Mouse (Mus musculus) kidney, adult 2 months (tissue): ENCODE results near the gene Pgm5. TPM values are rescaled to one million over a fixed set of nuclear protein-coding genes. Genes with fewer than 3 reads are reported as not detected.
"Not testable (repeated sequence)": the region's sequence is repeated elsewhere in the genome, so short reads cannot be mapped to it uniquely, and the experiment has no call there.

ENCODE experiments used
- DNase-seq: peaks from one replicate; pipeline ENCODE4 v3.0.0; 2021
- H3K27ac ChIP-seq: fragments of 200-500 bp; 2 replicates; pipeline ENCODE4 v1.5.1; 2012; ENCODE audit warnings: low read depth, low read length, control low read depth, inconsistent platforms; ENCODE audit not compliant: insufficient read depth
- H3K27me3 ChIP-seq: fragments of 200-500 bp; replicated peaks from 2 replicates; pipeline ENCODE4 v1.6.1; 2012; ENCODE audit warnings: mild to moderate bottlenecking, moderate library complexity, low read length, inconsistent platforms; ENCODE audit not compliant: control insufficient read depth, insufficient read depth
- H3K36me3 ChIP-seq: fragments of 200-500 bp; 2 replicates; pipeline ENCODE4 v1.6.1; 2012; ENCODE audit warnings: mild to moderate bottlenecking, moderate library complexity, low read length, inconsistent platforms; ENCODE audit not compliant: control insufficient read depth, insufficient read depth
- H3K4me1 ChIP-seq: fragments of 200-500 bp; 2 replicates; pipeline ENCODE4 v1.6.1; 2011; ENCODE audit warnings: low read length; ENCODE audit not compliant: control insufficient read depth, insufficient read depth
- H3K4me3 ChIP-seq: fragments of 200-500 bp; 2 replicates; pipeline ENCODE4 v1.5.1; 2011; ENCODE audit warnings: mild to moderate bottlenecking, low read depth, low read length, control low read depth; ENCODE audit not compliant: insufficient read depth
- CTCF ChIP-seq: fragments of 200-500 bp; conservative IDR thresholded peaks from 2 replicates; pipeline ENCODE4 v1.5.1; 2011; ENCODE audit warnings: low read depth, mild to moderate bottlenecking, control low read depth, low read length, moderate library complexity, mixed read lengths; ENCODE audit not compliant: insufficient read depth, insufficient read length
- POLR2A ChIP-seq: fragments of 200-500 bp; IDR thresholded peaks from one replicate; pipeline ENCODE4 v1.6.1; 2011; ENCODE audit warnings: low read depth, low read length, control low read depth
- WGBS: fragments of 180-500 bp; shearing (Covaris S2); methylation state at CpG from one replicate; pipeline ENCODE4 v1.1.7; 2018; 5-methylcytosine and 5-hydroxymethylcytosine counted together
- polyA plus RNA-seq: library from polyadenylated mRNA; depleted of rRNA; stranded (reverse); fragments of >200 nt; gene quantifications from 2 replicates; pipeline ENCODE4 v1.2.3, GENCODE M21; 2012

Pgm5 gene
- polyA plus RNA-seq, 1 experiment = 10.7 TPM

- no peak for TF ChIP-seq POLR2A
- no peak for DNase-seq
- H3K27ac ChIP-seq = no peak overlapping the region
- no peaks in the 10 kb centered on the region for H3K36me3 ChIP-seq
- peaks cover 8% of the 10 kb centered on the region; the same call in 1 of the 2 replicates for H3K4me1 ChIP-seq
- H3K27me3 ChIP-seq = peaks cover 6% of the 10 kb centered on the region
- no peak overlapping the region for H3K4me3 ChIP-seq
- WGBS = 31% methylated on average over 4 of the region's 4 CpGs
Measured at GRCm38 (mm10) chr19:24896536-24896935, 34.9 kb upstream of the Pgm5 start.

GRCm38 (mm10) chr19:24886888-24887287 lies 25.2 kb upstream of the Pgm5 start:
- Histone ChIP-seq H3K4me3 (no peak overlapping the region), H3K36me3 (no peaks in the 10 kb centered on the region), H3K4me1 (no peaks in the 10 kb centered on the region), H3K27ac (no peak overlapping the region), H3K27me3 (no peaks in the 10 kb centered on the region; the same call in 1 of the 2 replicates)
- TF ChIP-seq CTCF = no peak
- no peak for TF ChIP-seq POLR2A
- 73% methylated on average over 3 of the region's 3 CpGs for WGBS
- no peak for DNase-seq

GRCm38 (mm10) chr19:24885504-24885903 lies 23.8 kb upstream of the Pgm5 start:
- Histone ChIP-seq H3K36me3 (no peaks in the 10 kb centered on the region), H3K4me3 (no peak overlapping the region), H3K27ac (no peak overlapping the region), H3K27me3 (no peaks in the 10 kb centered on the region), H3K4me1 (no peaks in the 10 kb centered on the region)
- 7% methylated on average over 5 of the region's 5 CpGs for WGBS
- DNase-seq = peak; percentile 57
- TF ChIP-seq POLR2A (no peak), CTCF (peak; percentile 91)

- Histone ChIP-seq H3K36me3 (no peaks in the 10 kb centered on the region), H3K27ac (no peak overlapping the region), H3K4me3 (no peak overlapping the region), H3K4me1 (no peaks in the 10 kb centered on the region), H3K27me3 (no peaks in the 10 kb centered on the region)
- WGBS = 66% methylated on average over 4 of the region's 4 CpGs
- no peak for DNase-seq
- no peak for TF ChIP-seq POLR2A
- TF ChIP-seq CTCF = no peak
Measured at GRCm38 (mm10) chr19:24881237-24881636, 19.6 kb upstream of the Pgm5 start.

- not testable (repeated sequence) for H3K36me3 ChIP-seq, DNase-seq, H3K4me1 ChIP-seq, H3K27me3 ChIP-seq, H3K4me3 ChIP-seq, H3K27ac ChIP-seq
- WGBS = 70% methylated on average over 23 of the region's 26 CpGs
Measured at GRCm38 (mm10) chr19:24875129-24875870, 13.6 kb upstream of the Pgm5 start, which contains the start of gene Gm10053. TSS of gene Gm10053 (plus strand) at chr19:24875686.

- no peak overlapping the region for H3K27ac ChIP-seq
- no peak for TF ChIP-seq POLR2A
- TF ChIP-seq CTCF = no peak
- no peak for DNase-seq
- no peak overlapping the region for H3K4me3 ChIP-seq
- no peaks in the 10 kb centered on the region for H3K27me3 ChIP-seq
- H3K4me1 ChIP-seq = peaks cover 3% of the 10 kb centered on the region; the same call in 1 of the 2 replicates
- no peaks in the 10 kb centered on the region for H3K36me3 ChIP-seq
- 44% methylated on average over 2 of the region's 2 CpGs for WGBS
Measured at GRCm38 (mm10) chr19:24873873-24874272, 12.2 kb upstream of the Pgm5 start.

GRCm38 (mm10) chr19:24871037-24871635 lies 9.5 kb upstream of the Pgm5 start:
- H3K4me3 ChIP-seq = peak overlapping the region; percentile 13; the same call in 1 of the 2 replicates
- peak; percentile 95 for TF ChIP-seq CTCF
- no peak for TF ChIP-seq POLR2A

More at GRCm38 (mm10) chr19:24871037-24871635, 9.5 kb upstream of the Pgm5 start:
- Histone ChIP-seq H3K36me3 (no peaks in the 10 kb centered on the region), H3K27ac (no peak overlapping the region), H3K27me3 (no peaks in the 10 kb centered on the region), H3K4me1 (peaks cover 3% of the 10 kb centered on the region; the same call in 1 of the 2 replicates)
- 13% methylated on average over 18 of the region's 18 CpGs for WGBS
- DNase-seq = peak; percentile 65
